20 mouse cellular contexts compared by ENCODE assay signal in genomic region chr15:3466608-3467007, GRCm38 (mm10).
DNase-seq lines count a peak whose midpoint lies in the region; ATAC-seq and TF ChIP-seq lines count a peak whose summit lies in the region.
"Had no signal": no experiment of that assay in that cellular context is flagged by ENCODE, and none has a peak within 500 bp of the region (broad histone marks: within the 10 kb centered on the region; RNA-seq: fewer than 3 reads in every experiment).

No protein-coding gene starts in this region.

- peaks cover 26% of the 10 kb centered on the region for H3K36me3 ChIP-seq in liver, adult 2 months (ENCODE audit: control insufficient read depth, insufficient read depth, low read length)
- H3K36me3 ChIP-seq in liver, embryonic 11.5 days (ENCODE audit: control insufficient read depth, insufficient read depth, low read length), result no peaks in the 10 kb centered on the region
- H3K36me3 ChIP-seq in intestine, embryonic 15.5 days, result no peaks in the 10 kb centered on the region
- no peaks in the 10 kb centered on the region for H3K36me3 ChIP-seq in intestine, postnatal 0 days (ENCODE audit: control insufficient read depth, insufficient read depth)
- H3K36me3 ChIP-seq: embryonic facial prominence, embryonic 13.5 days; embryonic facial prominence, embryonic 15.5 days; forebrain, embryonic 15.5 days had no signal

- no peaks in the 10 kb centered on the region for H3K27me3 ChIP-seq in liver, adult 2 months (ENCODE audit: control insufficient read depth, insufficient read depth, low read length)
- no peaks in the 10 kb centered on the region for H3K27me3 ChIP-seq in liver, embryonic 11.5 days (replicated peaks; ENCODE audit: control insufficient read depth, insufficient read depth, low read length)
- H3K27me3 ChIP-seq in intestine, embryonic 15.5 days (replicated peaks), result no peaks in the 10 kb centered on the region
- H3K27me3 ChIP-seq in intestine, postnatal 0 days (replicated peaks; ENCODE audit: control insufficient read depth, insufficient read depth, low read length), result no peaks in the 10 kb centered on the region
- H3K27me3 ChIP-seq: embryonic facial prominence, embryonic 13.5 days; embryonic facial prominence, embryonic 15.5 days; forebrain, embryonic 13.5 days; forebrain, embryonic 15.5 days had no signal

- no peak overlapping the region for H3K4me2 ChIP-seq in liver, embryonic 11.5 days
- H3K4me2 ChIP-seq in intestine, embryonic 15.5 days (replicated peaks), result no peak overlapping the region
- H3K4me2 ChIP-seq in intestine, postnatal 0 days (replicated peaks; ENCODE audit: low read depth), result no peak overlapping the region
- H3K4me2 ChIP-seq: embryonic facial prominence, embryonic 13.5 days; embryonic facial prominence, embryonic 15.5 days; forebrain, embryonic 13.5 days; forebrain, embryonic 15.5 days had no signal

- H3K27ac ChIP-seq in liver, adult 2 months (replicated peaks; ENCODE audit: insufficient read depth, low read depth, low read length), result no peak overlapping the region
- no peak overlapping the region for H3K27ac ChIP-seq in liver, embryonic 11.5 days (ENCODE audit: low read depth, low read length)
- H3K27ac ChIP-seq in intestine, embryonic 15.5 days, result no peak overlapping the region
- peak overlapping the region; percentile 9; the same call in 1 of the 2 replicates for H3K27ac ChIP-seq in intestine, postnatal 0 days (ENCODE audit: low read depth, low read length)
- H3K27ac ChIP-seq: embryonic facial prominence, embryonic 13.5 days; embryonic facial prominence, embryonic 15.5 days; forebrain, embryonic 13.5 days; forebrain, embryonic 15.5 days had no signal

- DNase-seq in liver, adult 2 months (ENCODE audit: extremely low read depth, low read depth, low spot score), result peak; percentile 49
- no peak for DNase-seq in liver, embryonic 11.5 days (ENCODE audit: low spot score)
- no peak for DNase-seq in spleen, postnatal 14 days (ENCODE audit: low spot score in 2 of 2)
- DNase-seq in heart, postnatal 14 days, result no peak
- DNase-seq: adrenal gland, adult 2 months; adrenal gland, postnatal 10 days; adrenal gland, postnatal 25 days; cerebellum, adult 11 months; cerebellum, adult 18-20 months; cerebellum, adult 8-10 months; cerebellum, adult 9-11 months; cerebellum, postnatal 14 days; cerebellum, postnatal 36 days; embryo, embryonic 11 days had no signal

- no peak for ATAC-seq in liver, embryonic 11.5 days (replicated peaks; ENCODE audit: low FRiP score)
- peak; percentile 54; the same call in 1 of the 2 replicates for ATAC-seq in intestine, embryonic 15.5 days
- ATAC-seq in intestine, postnatal 0 days, result peak; percentile 36; the same call in 1 of the 2 replicates
- ATAC-seq: forebrain, embryonic 13.5 days; forebrain, embryonic 15.5 days had no signal

- peaks cover 3% of the 10 kb centered on the region; the same call in 1 of the 2 replicates for H3K79me2 ChIP-seq in liver, adult 2 months (ENCODE audit: control insufficient read depth, insufficient read depth, low read length)

- no peak overlapping the region for H3K9ac ChIP-seq in liver, adult 2 months (ENCODE audit: low read depth, low read length)
- no peak overlapping the region for H3K9ac ChIP-seq in liver, embryonic 11.5 days (ENCODE audit: low read depth, low read length)
- H3K9ac ChIP-seq in intestine, embryonic 15.5 days, result no peak overlapping the region
- no peak overlapping the region for H3K9ac ChIP-seq in intestine, postnatal 0 days (ENCODE audit: low read depth, low read length)
- H3K9ac ChIP-seq: embryonic facial prominence, embryonic 13.5 days; embryonic facial prominence, embryonic 15.5 days; forebrain, embryonic 13.5 days; forebrain, embryonic 15.5 days had no signal

- H3K4me3 ChIP-seq in liver, adult 2 months (ENCODE audit: insufficient read depth, low read depth, low read length), result no peak overlapping the region
- no peak overlapping the region for H3K4me3 ChIP-seq in liver, embryonic 11.5 days (ENCODE audit: low read depth, low read length)
- H3K4me3 ChIP-seq in intestine, embryonic 15.5 days (replicated peaks), result no peak overlapping the region
- no peak overlapping the region for H3K4me3 ChIP-seq in intestine, postnatal 0 days (ENCODE audit: low read depth, low read length)
- H3K4me3 ChIP-seq: embryonic facial prominence, embryonic 13.5 days; embryonic facial prominence, embryonic 15.5 days; forebrain, embryonic 13.5 days; forebrain, embryonic 15.5 days had no signal

- peaks cover 19% of the 10 kb centered on the region; the same call in 1 of the 2 replicates for H3K4me1 ChIP-seq in liver, adult 2 months (ENCODE audit: control insufficient read depth, insufficient read depth, low read length)
- no peaks in the 10 kb centered on the region for H3K4me1 ChIP-seq in liver, embryonic 11.5 days (replicated peaks; ENCODE audit: control insufficient read depth, insufficient read depth, low read length)
- peaks cover 5% of the 10 kb centered on the region; the same call in 1 of the 2 replicates for H3K4me1 ChIP-seq in intestine, embryonic 15.5 days (replicated peaks)
- H3K4me1 ChIP-seq in intestine, postnatal 0 days (replicated peaks; ENCODE audit: control insufficient read depth, insufficient read depth, low read length), result peaks cover 11% of the 10 kb centered on the region
- H3K4me1 ChIP-seq: embryonic facial prominence, embryonic 13.5 days; embryonic facial prominence, embryonic 15.5 days; forebrain, embryonic 13.5 days; forebrain, embryonic 15.5 days had no signal

- 67% methylated on average over 4 of the region's 4 CpGs for WGBS in liver, adult 2 months
- WGBS in liver, embryonic 11.5 days, result 76% methylated on average over 4 of the region's 4 CpGs
- WGBS in intestine, embryonic 15.5 days, result 66% methylated on average over 4 of the region's 4 CpGs
- 40% methylated on average over 4 of the region's 4 CpGs for WGBS in intestine, postnatal 0 days

- TF ChIP-seq POLR2A in liver, adult 2 months (IDR thresholded peaks at IDR 0.05; ENCODE audit: extremely low read depth, insufficient read depth, low read length), result no peak

- TF ChIP-seq CTCF in liver, adult 2 months (IDR thresholded peaks at IDR 0.05; ENCODE audit: low read depth, low read length), result no peak
- TF ChIP-seq CTCF in intestine, postnatal 0 days (IDR thresholded peaks at IDR 0.05; ENCODE audit: low read depth), result no peak

- no peaks in the 10 kb centered on the region for H3K9me3 ChIP-seq in liver, embryonic 11.5 days (ENCODE audit: control insufficient read depth, low read length)
- no peaks in the 10 kb centered on the region for H3K9me3 ChIP-seq in intestine, embryonic 15.5 days
- H3K9me3 ChIP-seq in intestine, postnatal 0 days (ENCODE audit: control insufficient read depth), result no peaks in the 10 kb centered on the region
- H3K9me3 ChIP-seq: embryonic facial prominence, embryonic 13.5 days; embryonic facial prominence, embryonic 15.5 days; forebrain, embryonic 13.5 days; forebrain, embryonic 15.5 days had no signal

- intact Hi-C loops in heart, postnatal 14 days (cut with DNase I), result no loop called here
